Mouse (Mus musculus): Measurements from ENCODE around the gene Tmem56.

DNA sequence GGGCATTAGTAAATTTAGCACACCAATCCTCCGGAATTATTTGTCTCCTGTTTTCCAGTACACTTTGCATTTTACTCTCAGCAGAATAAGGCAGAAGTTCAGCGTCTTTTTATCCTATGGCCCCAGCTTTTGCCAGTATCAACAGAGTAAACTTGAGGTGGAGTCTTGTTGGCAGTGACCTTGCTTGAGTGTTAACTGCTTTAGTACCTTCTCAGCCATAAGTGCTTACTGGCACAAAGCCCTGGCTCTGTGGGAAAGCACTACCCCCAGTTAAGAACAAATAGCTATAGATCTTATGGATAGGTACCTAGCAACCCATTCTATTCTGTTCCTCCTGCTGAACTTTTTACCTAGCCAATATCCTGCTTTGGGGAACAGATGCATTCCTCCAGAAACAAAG, 93.7 kb downstream of the Tmem56 start:
- TF ChIP-seq CTCF (IDR thresholded peaks at IDR 0.05; ENCODE audit: low read depth) (no peak), EP300 (IDR thresholded peaks at IDR 0.05; ENCODE audit: low read depth) (no peak)

Data from liver, postnatal 0 days (tissue).